Mouse (Mus musculus) forebrain, postnatal 0 days (tissue): ENCODE results near the gene Fbxw21. TPM values are rescaled to one million over a fixed set of nuclear protein-coding genes. Genes with fewer than 3 reads are reported as not detected.

Source experiments
- ATAC-seq: fragments of 200-750 bp; cut with Nextera tagmentation; 2 replicates; pipeline ENCODE4 v1.8.0; 2017; ENCODE audit warnings: mild to moderate bottlenecking, moderate library complexity
- DNase-seq: peaks from one replicate; pipeline ENCODE4 v3.0.0-alpha.2; 2015
- H3K27ac ChIP-seq: fragments of 300-500 bp; sonication (generic); 2 replicates; pipeline ENCODE4 v1.5.1; 2014; ENCODE audit warnings: low read depth, mild to moderate bottlenecking, antibody characterized with exemption, low read length, moderate library complexity, mixed read lengths
- H3K27me3 ChIP-seq: fragments of 300-500 bp; sonication (generic); 2 replicates; pipeline ENCODE4 v1.6.1; 2014; ENCODE audit warnings: mild to moderate bottlenecking, low read length, mixed read lengths; ENCODE audit not compliant: insufficient read depth
- H3K36me3 ChIP-seq: fragments of 300-500 bp; sonication (generic); 2 replicates; pipeline ENCODE4 v1.6.1; 2014; ENCODE audit warnings: mild to moderate bottlenecking, moderate library complexity; ENCODE audit not compliant: insufficient read depth
- H3K4me1 ChIP-seq: fragments of 300-500 bp; sonication (generic); 2 replicates; pipeline ENCODE4 v1.6.1; 2014; ENCODE audit warnings: antibody characterized with exemption; ENCODE audit not compliant: insufficient read depth
- H3K4me2 ChIP-seq: fragments of 300-500 bp; sonication (generic); 2 replicates; pipeline ENCODE4 v1.6.1; 2014; ENCODE audit warnings: low read depth, mild to moderate bottlenecking, moderate library complexity
- H3K4me3 ChIP-seq: fragments of 300-500 bp; sonication (generic); 2 replicates; pipeline ENCODE4 v1.5.1; 2014; ENCODE audit warnings: low read depth, low read length, mixed read lengths
- H3K9ac ChIP-seq: fragments of 300-500 bp; sonication (generic); 2 replicates; pipeline ENCODE4 v1.6.1; 2014; ENCODE audit warnings: mild to moderate bottlenecking
- H3K9me3 ChIP-seq: fragments of 300-500 bp; sonication (generic); 2 replicates; pipeline ENCODE4 v1.6.1; 2016; ENCODE audit warnings: low read length
- CTCF ChIP-seq: sonication (generic); IDR thresholded peaks from 2 replicates; pipeline ENCODE4 v1.5.1; 2016; ENCODE audit warnings: antibody characterized with exemption, control low read depth, low read depth
- WGBS: fragments of 180-500 bp; shearing (Covaris S2); extraction: QIAGEN DNeasy Blood & Tissue Kit; methylation state at CpG from one replicate; pipeline ENCODE4 v1.1.7; 2014; 5-methylcytosine and 5-hydroxymethylcytosine counted together
- polyA plus RNA-seq: library from polyadenylated mRNA; unstranded; fragments of >200 nt; fragmentation: Nextera tagmentation; extraction: Ambion mirVana; gene quantifications from 2 replicates; pipeline ENCODE4 v1.2.1, GENCODE M21; 2015
- total RNA-seq: library from RNA; depleted of rRNA; stranded (reverse); fragments of >200 nt; gene quantifications from 2 replicates; pipeline ENCODE4 v1.2.3, GENCODE M21; 2014

Gene Fbxw21
- total and polyA plus RNA-seq, 2 experiments from 2014 or later: not detected

GRCm38 (mm10) chr9:109097831-109098230, 64.0 kb downstream of the Fbxw21 start:
- Histone ChIP-seq H3K4me3 (no peak overlapping the region; the same call in 1 of the 2 replicates), H3K9me3 (no peaks in the 10 kb centered on the region), H3K9ac (no peak overlapping the region), H3K36me3 (peaks cover 16% of the 10 kb centered on the region), H3K27ac (peak overlapping the region; percentile 100; the same call in 1 of the 2 replicates), H3K4me2 (peak overlapping the region; percentile 83), H3K27me3 (no peaks in the 10 kb centered on the region), H3K4me1 (peaks cover 35% of the 10 kb centered on the region)
- peak; percentile 47 for ATAC-seq
- peak; percentile 69 for DNase-seq
- no peak for TF ChIP-seq CTCF
- WGBS: 42% methylated on average over 5 of the region's 5 CpGs

GRCm38 (mm10) chr9:109097291-109097690, 64.5 kb downstream of the Fbxw21 start:
- Histone ChIP-seq H3K9ac (peak overlapping the region; percentile 95), H3K9me3 (no peaks in the 10 kb centered on the region), H3K36me3 (peaks cover 16% of the 10 kb centered on the region), H3K27ac (peak overlapping the region; percentile 100), H3K27me3 (no peaks in the 10 kb centered on the region), H3K4me1 (peaks cover 35% of the 10 kb centered on the region), H3K4me3 (peak overlapping the region; percentile 71), H3K4me2 (peak overlapping the region; percentile 83)
- no peak for TF ChIP-seq CTCF
- 8% methylated on average over 6 of the region's 6 CpGs for WGBS
- DNase-seq (peak; percentile 27), ATAC-seq (no peak)

GRCm38 (mm10) chr9:109096856-109097255, 65.0 kb downstream of the Fbxw21 start:
- H3K36me3 ChIP-seq: peaks cover 19% of the 10 kb centered on the region
- peak overlapping the region; percentile 83 for H3K4me2 ChIP-seq
- H3K27ac ChIP-seq: peak overlapping the region; percentile 100
- H3K27me3 ChIP-seq: no peaks in the 10 kb centered on the region
- no peaks in the 10 kb centered on the region for H3K9me3 ChIP-seq
- DNase-seq: no peak
- peaks cover 35% of the 10 kb centered on the region for H3K4me1 ChIP-seq
- TF ChIP-seq CTCF: no peak
- H3K9ac ChIP-seq: peak overlapping the region; percentile 95
- peak overlapping the region; percentile 71 for H3K4me3 ChIP-seq
- WGBS: 6% methylated on average over 6 of the region's 6 CpGs
- ATAC-seq: no peak

GRCm38 (mm10) chr9:109096251-109096661, 65.6 kb downstream of the Fbxw21 start:
- WGBS: 2% methylated on average over 9 of the region's 9 CpGs
- Histone ChIP-seq H3K9ac (peak overlapping the region; percentile 95), H3K27ac (peak overlapping the region; percentile 100), H3K4me3 (peak overlapping the region; percentile 71), H3K9me3 (no peaks in the 10 kb centered on the region), H3K4me2 (peak overlapping the region; percentile 83), H3K36me3 (peaks cover 24% of the 10 kb centered on the region), H3K27me3 (no peaks in the 10 kb centered on the region), H3K4me1 (peaks cover 35% of the 10 kb centered on the region)
- ATAC-seq (no peak), DNase-seq (peak; percentile 74)
- no peak for TF ChIP-seq CTCF

GRCm38 (mm10) chr9:109095137-109095982, 66.5 kb downstream of the Fbxw21 start, which contains the start of gene Plxnb1:
Plxnb1 (plus strand) TSS chr9:109095389.
- WGBS: 1% methylated on average over 92 of the region's 102 CpGs
- no peaks in the 10 kb centered on the region for H3K9me3 ChIP-seq
- H3K4me2 ChIP-seq: peak within 1 kb of the TSS; percentile 83
- peaks cover 35% of the 10 kb centered on the region for H3K4me1 ChIP-seq
- DNase-seq: peak; percentile 90
- H3K27ac ChIP-seq: peak within 1 kb of the TSS; percentile 100
- H3K9ac ChIP-seq: peak within 1 kb of the TSS; percentile 95
- H3K27me3 ChIP-seq: no peaks in the 10 kb centered on the region
- no peak for TF ChIP-seq CTCF
- peak; percentile 76 for ATAC-seq
- H3K36me3 ChIP-seq: peaks cover 18% of the 10 kb centered on the region
- H3K4me3 ChIP-seq: peak within 1 kb of the TSS; percentile 71

- Histone ChIP-seq H3K9me3 (no peaks in the 10 kb centered on the region), H3K4me1 (peaks cover 35% of the 10 kb centered on the region), H3K27ac (peak overlapping the region; percentile 100), H3K4me2 (peak overlapping the region; percentile 83), H3K4me3 (peak overlapping the region; percentile 71), H3K36me3 (peaks cover 16% of the 10 kb centered on the region), H3K9ac (peak overlapping the region; percentile 95), H3K27me3 (no peaks in the 10 kb centered on the region)
- TF ChIP-seq CTCF: no peak
- under 1% methylated on average over 21 of the region's 21 CpGs for WGBS
- peak; percentile 6 for ATAC-seq
- no peak for DNase-seq
These were observed 67.2 kb downstream of the Fbxw21 start for GRCm38 (mm10) chr9:109094553-109095136.
